Mouse (Mus musculus) liver, embryonic 14.5 days (tissue): ENCODE measurements around the gene Cblc.

Experiments
- CTCF ChIP-seq: IDR thresholded peaks from 2 replicates; pipeline ENCODE4 v1.5.1; 2016; ENCODE audit warnings: antibody characterized with exemption, low read depth, control low read depth
- EP300 ChIP-seq: IDR thresholded peaks from 2 replicates; pipeline ENCODE4 v1.6.1; 2016; ENCODE audit warnings: antibody characterized with exemption, low read depth

DNA sequence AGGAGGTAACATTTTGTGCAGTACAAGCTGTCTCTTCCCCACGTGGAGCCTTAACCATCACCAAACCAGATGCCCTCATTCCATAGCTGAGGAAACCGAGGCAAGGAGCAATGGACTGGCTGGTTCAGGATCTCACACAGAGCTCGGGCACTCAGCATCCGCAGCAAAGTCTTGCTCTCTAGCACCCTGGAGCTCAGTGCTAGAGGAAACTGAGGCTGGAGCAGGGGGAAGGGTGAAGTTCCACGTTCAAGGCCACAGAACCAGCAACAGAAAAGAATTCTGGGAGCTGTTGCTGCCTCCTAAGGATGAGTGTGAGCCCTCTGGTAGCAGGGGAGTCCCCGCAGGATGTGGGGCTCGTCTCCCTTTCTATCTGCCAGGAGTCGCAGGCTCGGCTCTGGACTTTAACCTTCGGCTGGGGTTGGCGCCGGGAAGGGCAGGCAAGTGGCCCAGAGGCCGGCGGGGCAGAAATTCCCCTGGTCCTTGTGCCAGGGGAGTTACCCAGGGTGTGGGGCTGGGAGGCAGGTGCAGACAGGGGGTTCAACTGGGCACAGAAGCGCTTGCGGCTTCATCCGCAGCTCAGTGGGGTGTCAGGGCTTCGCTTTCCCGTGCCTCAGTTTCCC, 46.4 kb upstream of the Cblc start:
- no peak for TF ChIP-seq EP300
- TF ChIP-seq CTCF, result no peak
